Mouse (Mus musculus) limb, embryonic 14.5 days (tissue): ENCODE results near the gene Ccna1. TPM values are rescaled to one million over a fixed set of nuclear protein-coding genes. Genes with fewer than 3 reads are reported as not detected.

Source experiments
- ATAC-seq: fragments of 200-750 bp; cut with Nextera tagmentation; 2 replicates; pipeline ENCODE4 v1.8.0; 2017; ENCODE audit warnings: low read depth, moderate number of reproducible peaks, moderate TSS enrichment; ENCODE audit not compliant: low FRiP score
- DNase-seq: peaks from one replicate; pipeline ENCODE4 v3.0.0-alpha.2; 2015; ENCODE audit warnings: low spot score
- H3K27ac ChIP-seq: fragments of 300-500 bp; sonication (generic); replicated peaks from 2 replicates; pipeline ENCODE4 v1.5.1; 2014; ENCODE audit warnings: low read depth, mild to moderate bottlenecking, low read length, moderate library complexity, mixed read lengths
- H3K27me3 ChIP-seq: fragments of 300-500 bp; sonication (generic); 2 replicates; pipeline ENCODE4 v1.6.1; 2014; ENCODE audit warnings: low read length, mixed read lengths; ENCODE audit not compliant: control insufficient read depth, insufficient read depth
- H3K36me3 ChIP-seq: fragments of 300-500 bp; sonication (generic); 2 replicates; pipeline ENCODE4 v1.6.1; 2014; ENCODE audit warnings: mild to moderate bottlenecking, low read length, moderate library complexity, mixed read lengths; ENCODE audit not compliant: control insufficient read depth, insufficient read depth
- H3K4me1 ChIP-seq: fragments of 300-500 bp; sonication (generic); 2 replicates; pipeline ENCODE4 v1.6.1; 2014; ENCODE audit warnings: antibody characterized with exemption, low read length, mixed read lengths; ENCODE audit not compliant: control insufficient read depth, insufficient read depth
- H3K4me2 ChIP-seq: fragments of 300-500 bp; sonication (generic); replicated peaks from 2 replicates; pipeline ENCODE4 v1.6.1; 2014; ENCODE audit warnings: low read depth, mild to moderate bottlenecking, low read length, moderate library complexity; ENCODE audit not compliant: severe bottlenecking
- H3K4me3 ChIP-seq: fragments of 300-500 bp; sonication (generic); replicated peaks from 2 replicates; pipeline ENCODE4 v1.5.1; 2014; ENCODE audit warnings: low read length
- H3K9ac ChIP-seq: fragments of 300-500 bp; sonication (generic); 2 replicates; pipeline ENCODE4 v1.6.1; 2014; ENCODE audit warnings: mild to moderate bottlenecking, low read depth, low read length, moderate library complexity; ENCODE audit not compliant: severe bottlenecking
- H3K9me3 ChIP-seq: fragments of 300-500 bp; sonication (generic); 2 replicates; pipeline ENCODE4 v1.6.1; 2016; ENCODE audit warnings: low read length; ENCODE audit not compliant: control insufficient read depth
- POLR2A ChIP-seq: fragments of 200-500 bp; IDR thresholded peaks from 2 replicates; pipeline ENCODE4 v1.8.0; 2012; ENCODE audit warnings: inconsistent platforms, mild to moderate bottlenecking, moderate library complexity, borderline replicate concordance; ENCODE audit not compliant: insufficient read depth, insufficient read length; ENCODE audit errors: extremely low read depth
- WGBS: fragments of 180-500 bp; shearing (Covaris S2); extraction: QIAGEN DNeasy Blood & Tissue Kit; methylation state at CpG from one replicate; pipeline ENCODE4 v1.1.7; 2014; 5-methylcytosine and 5-hydroxymethylcytosine counted together
- polyA plus RNA-seq, 2 experiments: library from polyadenylated mRNA; depleted of rRNA in 1 of 2; stranded (reverse) in 1 of 2; unstranded in 1 of 2; fragments of >200 nt; fragmentation: Nextera tagmentation in 1 of 2; extraction: Ambion mirVana in 1 of 2; gene quantifications; 2 replicates each; pipeline versions ENCODE4 v1.2.1 to v1.2.3; 2012 to 2014

Ccna1 gene
- polyA plus RNA-seq, 2 experiments, result 2.5 to 2.6 TPM

GRCm38 (mm10) chr3:55054231-55054630 lies 1.1 kb downstream of the Ccna1 start:
- Histone ChIP-seq H3K4me3 (peak overlapping the region; percentile 60; the same call in 1 of the 2 replicates), H3K9me3 (no peaks in the 10 kb centered on the region), H3K36me3 (no peaks in the 10 kb centered on the region), H3K9ac (no peak overlapping the region), H3K4me2 (peak overlapping the region; percentile 100), H3K27me3 (peaks cover 11% of the 10 kb centered on the region), H3K4me1 (peaks cover 11% of the 10 kb centered on the region), H3K27ac (no peak overlapping the region)
- no peak for ATAC-seq
- no peak for TF ChIP-seq POLR2A
- no peak for DNase-seq
- 63% methylated on average over 6 of the region's 6 CpGs for WGBS

GRCm38 (mm10) chr3:55044601-55045370 lies 10.5 kb downstream of the Ccna1 start:
- DNase-seq (peak; percentile 51), ATAC-seq (no peak)
- no peak overlapping the region for H3K27ac ChIP-seq
- TF ChIP-seq POLR2A, result no peak
- no peak overlapping the region for H3K9ac ChIP-seq
- peaks cover 13% of the 10 kb centered on the region for H3K4me1 ChIP-seq
- no peak overlapping the region for H3K4me2 ChIP-seq
- H3K9me3 ChIP-seq, result no peaks in the 10 kb centered on the region
- no peaks in the 10 kb centered on the region for H3K36me3 ChIP-seq
- 69% methylated on average over 8 of the region's 8 CpGs for WGBS
- no peaks in the 10 kb centered on the region for H3K27me3 ChIP-seq
- no peak overlapping the region for H3K4me3 ChIP-seq

GRCm38 (mm10) chr3:55037608-55038007 lies 17.7 kb downstream of the Ccna1 start:
- 90% methylated on average over 5 of the region's 5 CpGs for WGBS
- H3K9me3 ChIP-seq, result no peaks in the 10 kb centered on the region
- no peak for TF ChIP-seq POLR2A

GRCm38 (mm10) chr3:55027271-55027840 lies 27.9 kb downstream of the Ccna1 start:
- ATAC-seq, result no peak

More at GRCm38 (mm10) chr3:55037608-55038007, 17.7 kb downstream of the Ccna1 start:
- H3K4me3 ChIP-seq, result no peak overlapping the region
- no peak overlapping the region for H3K9ac ChIP-seq
- no peak for DNase-seq
- H3K4me1 ChIP-seq, result no peaks in the 10 kb centered on the region
- no peaks in the 10 kb centered on the region for H3K27me3 ChIP-seq
- no peaks in the 10 kb centered on the region for H3K36me3 ChIP-seq
- ATAC-seq, result no peak
- H3K27ac ChIP-seq, result no peak overlapping the region
- no peak overlapping the region for H3K4me2 ChIP-seq

DNA sequence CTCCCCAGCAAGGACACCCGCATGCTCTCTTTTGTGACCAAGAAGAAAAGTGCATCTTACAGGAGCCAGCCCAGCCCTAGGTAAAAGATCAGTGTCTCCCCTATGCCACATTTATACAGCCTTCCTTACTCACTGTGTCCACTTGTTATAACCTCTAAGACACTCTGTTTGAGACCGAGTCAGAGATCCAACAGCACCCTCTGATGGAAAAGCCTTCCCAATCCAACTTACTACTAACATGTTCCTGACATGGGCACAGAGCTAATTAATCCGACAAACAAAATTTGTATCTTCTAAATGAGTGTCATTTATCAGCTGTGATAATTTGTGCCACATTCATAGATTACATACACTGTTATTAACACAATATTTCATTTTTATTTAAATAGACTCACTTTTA lies 29.8 kb downstream of the Ccna1 start:
- no peaks in the 10 kb centered on the region for H3K9me3 ChIP-seq
- H3K4me2 ChIP-seq, result no peak overlapping the region
- H3K36me3 ChIP-seq, result no peaks in the 10 kb centered on the region
- 75% methylated on average over 3 of the region's 3 CpGs for WGBS
- no peak overlapping the region for H3K9ac ChIP-seq
- ATAC-seq, result no peak
- no peaks in the 10 kb centered on the region for H3K4me1 ChIP-seq
- H3K27ac ChIP-seq, result no peak overlapping the region
- H3K4me3 ChIP-seq, result no peak overlapping the region
- no peak for DNase-seq
- no peak for TF ChIP-seq POLR2A
- no peaks in the 10 kb centered on the region for H3K27me3 ChIP-seq

More at GRCm38 (mm10) chr3:55027271-55027840, 27.9 kb downstream of the Ccna1 start:
- H3K4me1 ChIP-seq, result no peaks in the 10 kb centered on the region
- WGBS, result 60% methylated on average over 7 of the region's 7 CpGs
- H3K9ac ChIP-seq, result no peak overlapping the region
- no peak overlapping the region for H3K27ac ChIP-seq
- TF ChIP-seq POLR2A, result no peak
- H3K27me3 ChIP-seq, result no peaks in the 10 kb centered on the region
- DNase-seq, result peak; percentile 20
- H3K4me2 ChIP-seq, result no peak overlapping the region
- H3K4me3 ChIP-seq, result no peak overlapping the region
- no peaks in the 10 kb centered on the region for H3K9me3 ChIP-seq
- no peaks in the 10 kb centered on the region for H3K36me3 ChIP-seq
